Mouse (Mus musculus): ENCODE results near the gene Slc8b1.
"Not testable (repeated sequence)": the region's sequence is repeated elsewhere in the genome, so short reads cannot be mapped to it uniquely, and the experiment has no call there.

Gene Slc8b1

GRCm38 (mm10) chr5:120497071-120497470, 13.9 kb upstream of the Slc8b1 start:
- DNase-seq: no peak

DNA sequence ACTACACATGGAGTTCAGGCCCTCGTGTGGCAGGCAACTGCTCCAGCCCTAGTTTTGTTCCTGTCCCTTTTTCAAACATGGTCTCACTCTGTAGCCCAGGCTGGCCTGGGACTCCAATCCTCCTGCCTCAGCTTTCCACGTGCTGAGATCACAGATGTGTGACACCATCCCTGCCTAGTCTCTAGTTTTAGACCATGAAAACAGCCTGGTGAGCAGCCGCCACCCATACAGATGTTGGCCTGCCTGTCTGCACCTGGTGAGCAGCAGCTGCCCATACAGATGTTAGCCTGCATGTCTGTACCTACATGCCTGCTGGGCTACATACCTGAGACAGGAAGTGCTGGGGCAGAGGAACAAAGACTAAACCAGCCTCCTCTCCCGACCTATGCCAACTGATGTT, 11.8 kb upstream of the Slc8b1 start:
- no peak for DNase-seq

- DNase-seq: not testable (repeated sequence)
Measured at GRCm38 (mm10) chr5:120500609-120501008, 10.4 kb upstream of the Slc8b1 start.

GRCm38 (mm10) chr5:120502147-120502621, 8.8 kb upstream of the Slc8b1 start:
- DNase-seq: no peak

GRCm38 (mm10) chr5:120502675-120503143, 8.3 kb upstream of the Slc8b1 start:
- no peak for DNase-seq

DNA sequence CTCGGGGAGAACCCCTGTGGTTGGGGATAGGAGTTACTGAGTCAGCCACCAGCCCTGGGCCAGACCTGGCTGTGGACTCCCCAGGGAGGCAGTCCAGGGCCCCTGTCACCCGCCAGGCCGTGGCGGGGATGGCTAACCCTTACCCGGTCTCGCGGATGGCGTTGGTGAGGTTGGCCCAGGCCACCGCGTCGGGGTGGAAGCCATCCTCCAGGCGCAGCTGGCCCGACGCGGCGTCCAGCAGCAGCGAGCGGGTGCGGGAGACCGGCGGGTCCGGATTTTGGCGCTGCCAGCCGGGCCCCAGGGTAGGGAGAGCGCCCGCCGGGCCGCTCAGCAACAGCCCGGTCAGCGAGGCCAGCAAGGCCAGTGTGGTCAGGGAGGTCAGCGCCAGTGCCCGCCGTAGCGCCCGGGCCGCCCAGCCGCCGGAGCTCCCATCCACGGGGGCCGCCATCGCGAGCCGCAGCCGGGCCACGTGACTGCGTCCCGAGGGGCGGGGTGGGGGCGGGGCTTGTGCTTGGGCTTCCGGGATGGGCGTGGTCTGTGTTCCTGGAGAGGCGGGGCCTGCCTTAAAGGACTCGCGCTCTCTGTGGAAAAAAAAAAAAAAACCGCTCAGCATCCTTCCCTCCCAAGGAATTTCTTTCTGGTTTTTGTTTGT, 7.7 kb upstream of the Slc8b1 start, which contains the start of gene Plbd2:
Gene Plbd2, minus strand, starts transcription at position 482 of the 652 bp plus-strand sequence.
- DNase-seq: peak; percentile 79

- peak; percentile 69 for DNase-seq
Measured at GRCm38 (mm10) chr5:120505368-120505767, 5.6 kb upstream of the Slc8b1 start.

DNA sequence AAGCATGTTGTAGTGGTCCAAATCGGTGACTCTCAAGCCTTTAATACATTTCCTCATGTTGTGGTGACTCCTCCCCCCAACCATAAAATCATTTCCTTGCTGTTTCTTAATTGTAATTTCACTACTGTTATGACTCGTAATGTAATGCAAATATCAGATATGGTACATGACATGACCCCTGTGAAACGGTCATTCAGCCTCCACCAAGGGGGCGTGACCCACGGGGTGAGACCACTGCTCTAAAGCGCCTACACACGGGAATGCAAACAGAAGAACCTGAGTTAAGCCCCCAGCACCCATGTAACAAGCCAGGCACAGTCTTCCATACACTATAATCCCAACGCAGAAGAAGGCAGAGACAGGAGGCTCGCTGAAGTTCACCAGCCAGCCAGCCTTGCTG, 5.2 kb upstream of the Slc8b1 start:
- no peak for DNase-seq

DNA sequence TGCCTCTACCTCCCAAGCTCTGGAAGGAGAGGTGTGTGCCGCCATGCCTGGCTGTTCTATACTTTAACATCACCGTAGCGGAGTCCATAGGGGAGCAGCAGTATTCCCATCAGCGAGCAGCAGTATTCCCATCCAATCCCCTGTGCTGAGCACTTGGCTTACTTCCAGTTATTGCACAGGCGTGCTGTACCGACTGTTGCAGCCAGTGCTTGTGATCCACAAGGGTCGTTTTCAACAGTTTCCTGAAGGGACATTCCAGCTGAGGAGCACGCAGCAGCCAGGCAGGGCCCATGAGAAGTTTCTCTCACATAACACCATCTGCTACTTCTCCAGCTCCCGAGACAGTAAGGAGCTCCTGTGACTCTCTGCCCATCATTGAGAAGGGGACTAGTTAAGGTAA, 4.5 kb upstream of the Slc8b1 start:
- no peak for DNase-seq

- no peak for DNase-seq
Measured at GRCm38 (mm10) chr5:120507311-120507710, 3.7 kb upstream of the Slc8b1 start.

DNA sequence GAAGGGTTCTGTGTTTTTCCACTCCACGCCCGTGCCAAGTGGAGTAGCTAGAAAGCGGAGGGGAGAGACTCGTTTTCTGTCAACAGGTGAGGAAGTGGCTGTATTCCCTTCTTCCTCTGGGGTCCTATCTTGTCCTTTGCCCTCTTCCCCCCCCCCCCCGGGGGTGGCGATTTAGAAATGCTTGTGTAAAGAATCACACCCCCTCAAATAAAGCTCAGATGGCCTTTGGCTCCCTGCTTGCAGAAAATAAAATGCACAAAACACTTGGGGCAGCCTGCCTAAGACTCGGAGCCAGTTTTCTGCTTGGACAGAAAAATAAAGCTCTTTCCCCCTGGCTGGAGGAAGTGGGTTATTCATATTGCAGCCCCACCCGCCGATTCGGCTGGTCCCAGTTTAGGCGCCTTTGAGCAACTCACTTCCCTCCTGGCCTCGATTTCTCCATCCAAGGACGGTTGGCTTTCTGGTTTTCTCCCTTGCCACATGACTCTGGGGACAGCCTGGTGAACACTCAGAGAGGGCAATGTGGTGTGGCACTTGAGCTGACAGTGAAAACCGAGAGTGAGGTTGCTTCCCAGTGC, 764 bp downstream of the Slc8b1 start:
- DNase-seq: no peak

DNA sequence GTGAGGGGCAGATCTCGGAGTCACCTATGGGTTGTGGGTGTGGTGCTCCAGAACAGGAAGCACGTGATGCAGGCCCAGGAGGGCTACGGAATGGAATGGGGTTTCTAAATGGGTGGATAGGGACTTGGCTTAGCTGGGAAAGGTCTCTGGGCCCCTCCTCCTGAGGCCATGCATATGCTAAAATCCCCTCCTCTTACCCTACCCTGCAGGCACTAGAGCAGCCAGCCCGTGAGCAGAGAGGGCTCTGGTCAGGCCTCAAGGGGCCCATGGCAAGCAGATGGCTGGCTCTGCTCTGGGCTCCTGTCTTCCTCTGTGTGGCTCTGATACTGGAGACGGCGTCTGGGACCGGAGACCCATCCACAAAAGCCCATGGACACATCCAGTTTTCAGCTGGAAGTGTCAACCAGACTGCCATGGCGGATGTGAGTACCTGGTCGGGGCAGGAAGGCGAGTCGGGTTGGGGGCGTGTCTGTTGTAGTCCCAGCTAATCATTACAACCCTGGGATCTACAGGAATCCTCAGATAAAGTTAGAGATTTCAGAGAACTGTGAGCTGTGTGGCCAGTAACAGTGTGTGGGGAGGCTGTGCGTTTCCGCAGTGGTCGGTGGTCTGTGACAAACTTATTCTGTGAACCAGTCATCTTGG, 2.1 kb downstream of the Slc8b1 start:
- no peak for DNase-seq

DNA sequence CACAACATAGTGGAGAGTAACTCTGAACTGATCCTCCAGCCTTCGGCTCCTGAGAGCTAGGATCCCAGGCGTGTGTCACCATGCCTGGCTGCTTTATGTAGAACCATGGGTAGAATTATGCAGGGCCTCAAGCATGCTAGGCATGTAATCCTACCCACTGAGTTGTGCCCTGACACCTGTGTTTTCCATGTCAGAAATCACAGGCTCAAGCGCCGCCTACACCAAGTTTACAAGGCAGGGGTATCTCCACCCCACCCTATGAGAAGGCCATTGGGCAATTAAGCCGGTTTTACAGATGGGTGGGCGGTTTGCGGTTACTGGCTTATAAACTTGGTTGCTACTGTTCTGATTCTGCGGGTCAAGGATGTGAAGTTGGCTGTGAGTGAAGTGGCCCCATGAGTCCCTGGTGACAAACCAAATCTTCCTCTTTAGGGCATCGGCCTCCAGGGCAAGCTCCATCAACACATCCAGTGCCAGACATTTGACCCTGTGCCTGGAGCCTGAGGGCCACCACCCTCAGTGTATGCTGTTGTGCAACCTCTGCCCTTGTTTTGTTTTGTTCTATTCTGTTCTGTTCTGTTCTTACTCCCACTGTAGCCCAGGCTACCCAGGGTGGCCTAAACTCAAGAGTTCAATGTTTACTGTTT, 3.2 kb downstream of the Slc8b1 start:
- DNase-seq: no peak

GRCm38 (mm10) chr5:120514754-120515153, 3.8 kb downstream of the Slc8b1 start:
- no peak for DNase-seq

GRCm38 (mm10) chr5:120515451-120515850, 4.5 kb downstream of the Slc8b1 start:
- DNase-seq: no peak

DNA sequence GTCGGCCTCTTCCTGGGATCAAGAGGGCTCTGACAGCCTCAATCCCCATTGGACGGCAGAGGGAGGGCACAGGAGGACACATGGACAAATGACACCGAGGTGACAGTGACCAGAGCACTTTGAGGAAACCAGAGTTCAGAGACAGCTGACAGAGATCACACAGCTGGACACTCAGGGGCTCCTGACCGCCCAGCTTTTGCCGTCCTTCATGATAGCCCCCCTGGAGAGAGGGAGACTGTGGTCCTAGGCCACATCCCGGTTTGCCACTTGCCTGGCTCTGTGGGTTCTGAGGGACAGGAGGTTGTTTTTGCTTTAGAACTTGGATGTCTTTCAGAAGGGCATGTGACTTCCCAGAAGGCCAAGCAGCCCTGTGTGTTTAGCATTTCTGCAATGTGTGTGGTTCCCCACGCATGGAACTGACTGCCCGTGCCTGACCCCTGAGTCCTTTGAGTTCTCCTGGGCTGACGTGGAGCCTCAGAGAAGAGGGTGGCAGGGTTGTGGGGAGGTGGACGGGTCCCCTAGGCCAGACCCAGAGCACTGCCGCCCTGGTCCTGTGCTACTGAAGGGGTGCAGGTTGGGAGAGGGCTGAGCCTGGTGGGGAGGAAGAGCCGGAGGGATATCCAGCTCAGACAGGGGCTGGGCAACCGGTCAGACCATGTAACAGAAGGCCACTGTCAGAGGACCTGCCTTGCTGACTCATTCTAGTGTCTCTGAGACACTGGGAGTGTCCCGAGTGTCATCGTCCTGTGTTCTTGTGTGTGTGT, 5.4 kb downstream of the Slc8b1 start:
- DNase-seq: no peak

- DNase-seq: no peak
Measured at GRCm38 (mm10) chr5:120517552-120517951, 6.6 kb downstream of the Slc8b1 start.

DNA sequence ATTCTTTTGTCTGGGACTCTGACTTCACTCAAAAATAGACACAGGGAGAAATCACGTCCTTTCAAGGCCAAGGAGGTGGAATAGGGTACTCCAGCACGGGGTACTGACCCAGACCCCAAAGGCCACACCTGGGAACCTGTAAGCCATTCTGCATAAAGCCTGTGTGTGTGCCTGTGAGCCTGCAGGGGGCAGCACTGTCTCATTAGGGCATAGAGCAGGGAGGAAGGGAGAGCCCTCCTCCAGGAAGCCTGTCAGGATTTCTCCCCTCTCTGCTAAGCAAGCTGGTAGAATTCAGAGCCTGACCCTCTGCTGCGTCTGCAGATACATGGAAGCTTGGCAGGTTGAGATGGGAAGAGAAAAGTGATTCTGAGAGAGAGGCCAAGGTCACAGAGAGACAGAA, 11.7 kb downstream of the Slc8b1 start:
- DNase-seq: peak; percentile 62

DNA sequence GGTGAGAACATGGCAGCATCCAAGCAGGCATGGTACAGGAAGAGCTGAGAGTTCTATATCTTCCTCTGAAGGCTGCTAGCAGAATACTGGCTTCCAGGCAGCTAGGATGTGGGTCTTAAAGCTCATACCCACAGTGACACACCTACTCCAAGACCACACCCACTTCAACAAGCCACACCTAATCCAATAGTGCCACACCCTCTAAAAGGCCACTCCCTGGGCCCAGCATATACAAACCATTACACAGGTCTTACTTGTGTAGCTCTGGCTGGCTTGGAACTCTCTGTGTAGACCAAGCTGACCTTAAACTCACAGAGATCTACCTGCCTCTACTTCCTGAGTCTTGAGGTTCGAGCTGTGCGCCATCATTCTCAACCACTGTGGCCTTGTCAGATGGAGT, 13.8 kb downstream of the Slc8b1 start:
- no peak for DNase-seq

DNA sequence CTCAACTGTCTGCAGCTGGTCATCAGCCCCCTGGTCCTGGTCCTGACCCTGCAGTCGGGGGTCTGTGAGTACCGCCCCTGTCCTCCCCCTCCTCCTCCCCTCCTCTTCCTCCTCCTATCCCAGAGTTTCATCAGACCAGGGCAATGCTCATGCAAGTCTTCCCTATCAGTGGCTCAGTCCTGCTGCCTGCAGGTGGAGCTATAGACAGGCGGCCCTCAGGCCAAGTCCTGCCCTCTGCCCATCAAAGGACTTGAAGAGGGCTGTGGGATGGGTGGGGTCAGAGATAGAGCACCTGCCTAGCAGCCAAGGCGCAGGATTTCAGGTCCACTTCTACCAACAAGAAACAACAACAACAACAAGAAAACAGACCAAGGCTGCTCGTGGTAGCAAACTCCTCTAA, 14.8 kb downstream of the Slc8b1 start:
- DNase-seq: no peak

DNA sequence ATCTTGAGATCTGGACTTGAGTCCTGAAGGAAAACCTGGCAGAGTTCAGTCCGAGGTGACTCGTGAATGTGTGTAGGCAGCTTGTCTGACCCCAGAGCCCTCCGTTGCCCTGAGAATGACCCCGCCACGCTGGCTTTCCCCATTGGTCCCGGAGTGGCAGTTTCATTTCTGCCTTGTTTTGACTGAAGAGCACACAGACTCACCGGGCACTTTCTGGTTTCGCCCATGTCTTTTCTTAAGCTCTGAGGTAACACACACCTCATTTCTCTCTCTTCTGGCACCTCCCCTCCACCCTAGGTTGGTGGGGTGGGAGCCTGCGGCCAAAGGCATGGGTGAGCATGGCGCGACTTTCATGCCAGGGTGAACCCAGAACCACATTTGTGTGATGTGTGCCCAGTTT, 15.3 kb downstream of the Slc8b1 start:
- DNase-seq: no peak

DNA sequence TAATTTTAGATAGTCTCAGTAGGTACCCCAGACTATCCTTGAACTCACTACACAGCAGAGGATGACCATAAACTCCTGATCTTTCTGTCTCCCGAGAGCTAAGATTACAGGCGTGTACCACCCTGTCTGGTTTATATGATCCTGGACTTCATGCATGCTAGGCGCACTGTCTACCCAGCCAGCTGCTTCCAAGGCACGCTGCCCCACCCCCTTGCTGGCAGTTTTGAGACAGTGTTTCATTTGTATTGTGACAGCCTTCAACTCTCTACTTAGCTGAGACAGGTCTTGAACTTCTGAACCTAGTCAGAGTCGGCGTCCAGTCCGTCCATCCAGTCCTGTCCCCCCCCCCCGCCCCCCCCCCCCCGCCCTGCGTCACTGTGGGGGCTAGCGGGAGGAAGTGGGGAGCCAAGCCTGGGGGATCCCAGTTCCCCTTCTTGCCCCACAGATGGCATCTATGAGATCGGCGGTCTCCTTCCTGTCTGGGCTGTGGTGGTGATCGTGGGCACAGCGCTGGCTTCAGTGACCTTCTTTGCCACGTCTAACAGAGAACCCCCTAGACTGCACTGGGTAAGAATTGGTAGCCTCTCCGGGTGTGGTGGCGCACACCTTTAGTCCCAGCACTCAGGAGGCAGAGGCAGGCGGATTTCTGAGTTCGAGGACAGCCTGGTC, 16.5 kb downstream of the Slc8b1 start:
- no peak for DNase-seq

Data from thymus, postnatal 14 days (tissue).